Mouse (Mus musculus): ENCODE measurements around the gene Acsl6.
"Not testable (repeated sequence)": the region's sequence is repeated elsewhere in the genome, so short reads cannot be mapped to it uniquely, and the experiment has no call there.

Acsl6 gene

GRCm38 (mm10) chr11:54396686-54397085 lies 93.1 kb downstream of the Acsl6 start:
- DNase-seq (ENCODE audit: low read depth), result no peak

GRCm38 (mm10) chr11:54398058-54398457 lies 94.5 kb downstream of the Acsl6 start:
- no peak for DNase-seq (ENCODE audit: low read depth)

DNA sequence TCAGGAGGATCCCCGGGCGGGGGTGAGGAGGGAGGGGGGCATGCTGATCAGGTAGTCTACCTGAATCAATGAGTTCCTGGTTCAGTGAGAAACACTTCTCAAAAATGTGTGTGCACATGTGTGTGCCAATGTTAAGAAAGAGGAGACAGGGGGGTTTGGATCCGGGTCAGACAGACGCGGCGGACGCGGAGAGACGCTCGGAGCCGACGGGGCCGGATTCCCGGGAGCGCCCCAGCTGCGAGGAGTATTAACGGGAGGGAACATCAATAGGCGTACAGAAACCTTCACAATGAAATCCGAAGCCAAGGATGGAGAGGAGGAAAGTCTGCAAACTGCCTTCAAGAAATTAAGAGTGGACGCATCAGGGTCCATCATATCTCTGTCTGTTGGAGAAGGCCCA lies 97.2 kb downstream of the Acsl6 start:
- not testable (repeated sequence) for DNase-seq (ENCODE audit: low read depth)

- DNase-seq (ENCODE audit: low read depth), result no peak
Measured at GRCm38 (mm10) chr11:54404885-54405284, 101.3 kb downstream of the Acsl6 start.

DNA sequence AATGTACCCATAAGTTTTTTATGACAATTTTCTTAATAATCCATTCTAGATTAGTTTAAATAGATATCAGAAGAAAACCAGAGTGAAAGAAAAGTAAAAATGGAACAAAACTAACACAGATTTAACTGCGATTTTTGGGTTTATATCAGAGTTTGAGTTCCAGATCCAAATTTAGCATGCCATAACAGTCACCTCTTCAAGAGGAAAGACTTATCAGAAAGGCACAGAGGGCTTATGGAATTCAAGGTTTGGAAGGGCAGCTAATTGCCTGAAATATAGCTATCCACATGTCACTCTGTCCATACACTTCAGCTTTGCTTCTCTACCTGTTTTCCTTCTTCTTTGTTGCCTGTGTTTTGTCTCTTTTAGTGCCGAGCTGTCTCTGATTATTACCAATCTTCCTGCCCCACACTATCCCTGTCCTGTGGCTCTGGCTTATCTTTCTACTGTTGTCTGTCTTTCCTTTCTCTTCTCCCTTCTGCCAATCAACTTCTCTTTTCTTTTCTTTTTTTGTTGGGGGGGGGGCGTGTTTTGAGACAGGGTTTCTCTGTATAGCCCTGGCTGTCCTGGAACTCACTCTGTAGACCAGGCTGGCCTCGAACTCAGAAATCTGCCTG lies 103.4 kb downstream of the Acsl6 start:
- no peak for DNase-seq (ENCODE audit: low read depth)

DNA sequence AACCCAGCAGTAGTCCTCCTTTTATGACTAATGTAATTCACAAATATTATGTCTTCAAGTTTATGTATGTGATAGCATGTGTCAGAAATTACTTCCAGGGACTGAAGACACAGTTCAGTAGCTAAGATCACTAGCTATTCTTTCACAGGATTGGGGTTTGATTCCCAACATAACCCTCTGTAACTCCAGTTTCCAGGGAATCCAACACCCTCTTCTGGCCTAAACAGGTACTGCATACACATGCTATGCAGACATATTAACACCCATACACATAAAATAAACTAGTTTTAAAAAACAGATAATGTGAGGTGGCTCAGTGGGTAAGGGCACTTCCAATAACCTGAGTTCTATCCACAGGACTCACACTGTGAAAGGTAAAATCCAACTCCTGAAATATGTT lies 107.0 kb downstream of the Acsl6 start:
- DNase-seq (ENCODE audit: low read depth), result peak; percentile 12

DNA sequence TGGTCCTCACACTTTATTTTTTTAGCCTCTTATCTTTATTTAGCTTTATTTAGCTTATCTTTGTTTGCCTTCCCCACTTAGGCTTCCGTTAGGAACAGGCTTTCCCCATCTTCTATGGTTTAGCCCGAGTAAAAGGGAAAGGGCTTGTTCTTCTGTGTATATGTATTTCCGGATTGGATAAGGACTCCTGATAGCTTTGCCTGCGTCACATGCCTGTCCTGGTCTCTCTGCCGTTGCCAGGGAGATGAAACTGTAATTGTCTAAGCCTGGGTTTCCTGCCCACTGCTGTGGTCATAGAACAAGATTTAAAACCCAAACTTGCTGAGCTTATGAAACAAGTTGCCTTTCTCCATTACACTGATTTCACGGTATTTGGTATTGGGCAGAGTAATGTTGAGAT lies 109.4 kb downstream of the Acsl6 start:
- DNase-seq (ENCODE audit: low read depth), result peak; percentile 43
